Mouse (Mus musculus) bone marrow macrophage, adult 2 months (primary cell): ENCODE data around the gene Foxred2. TPM values are rescaled to one million over a fixed set of nuclear protein-coding genes. Genes with fewer than 3 reads are reported as not detected.

Source experiments
- H3K27ac ChIP-seq: 2 replicates; pipeline ENCODE4 v1.5.1; 2012; ENCODE audit warnings: low read depth, low read length; ENCODE audit not compliant: insufficient read depth
- H3K4me1 ChIP-seq: 2 replicates; pipeline ENCODE4 v1.6.1; 2012; ENCODE audit warnings: low read length; ENCODE audit not compliant: control insufficient read depth, insufficient read depth
- H3K4me3 ChIP-seq: 2 replicates; pipeline ENCODE4 v1.5.1; 2012; ENCODE audit warnings: mild to moderate bottlenecking, low read length, moderate library complexity; ENCODE audit not compliant: insufficient read depth
- CTCF ChIP-seq: IDR thresholded peaks from 2 replicates; pipeline ENCODE4 v1.5.1; 2012; ENCODE audit warnings: low read depth, mild to moderate bottlenecking, low read length, moderate library complexity
- POLR2A ChIP-seq: IDR thresholded peaks from 2 replicates; pipeline ENCODE4 v1.6.1; 2012; ENCODE audit warnings: mild to moderate bottlenecking, low read depth, low read length, borderline replicate concordance
- polyA plus RNA-seq: library from polyadenylated mRNA; stranded (reverse); fragments of >200 nt; gene quantifications from 2 replicates; pipeline ENCODE4 v1.2.4, GENCODE M21; 2012; ENCODE audit not compliant: missing spikeins, insufficient read depth, insufficient read length

Foxred2 gene
- polyA plus RNA-seq, 1 experiment: 12.3 TPM

DNA sequence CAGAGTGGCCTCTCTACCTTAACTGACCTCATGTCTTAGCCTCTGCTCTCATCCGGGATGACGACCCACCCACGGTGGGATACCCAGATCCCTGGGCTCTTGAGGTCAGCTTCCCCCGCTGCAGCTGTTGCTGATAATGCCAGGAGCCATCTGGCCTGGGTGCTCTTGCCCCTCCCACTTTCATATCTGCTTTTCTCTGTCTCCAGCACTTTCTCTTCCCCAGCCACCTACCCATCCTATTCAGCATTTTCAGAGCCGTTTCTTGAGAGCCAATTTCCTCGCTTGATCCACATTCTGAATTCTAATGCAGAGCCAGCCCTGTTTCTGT is 24.9 kb downstream of the Foxred2 start:
- H3K4me3 ChIP-seq: no peak overlapping the region
- peak overlapping the region; percentile 51 for H3K27ac ChIP-seq
- no peak for TF ChIP-seq CTCF
- no peak for TF ChIP-seq POLR2A
- H3K4me1 ChIP-seq: peaks cover 50% of the 10 kb centered on the region

DNA sequence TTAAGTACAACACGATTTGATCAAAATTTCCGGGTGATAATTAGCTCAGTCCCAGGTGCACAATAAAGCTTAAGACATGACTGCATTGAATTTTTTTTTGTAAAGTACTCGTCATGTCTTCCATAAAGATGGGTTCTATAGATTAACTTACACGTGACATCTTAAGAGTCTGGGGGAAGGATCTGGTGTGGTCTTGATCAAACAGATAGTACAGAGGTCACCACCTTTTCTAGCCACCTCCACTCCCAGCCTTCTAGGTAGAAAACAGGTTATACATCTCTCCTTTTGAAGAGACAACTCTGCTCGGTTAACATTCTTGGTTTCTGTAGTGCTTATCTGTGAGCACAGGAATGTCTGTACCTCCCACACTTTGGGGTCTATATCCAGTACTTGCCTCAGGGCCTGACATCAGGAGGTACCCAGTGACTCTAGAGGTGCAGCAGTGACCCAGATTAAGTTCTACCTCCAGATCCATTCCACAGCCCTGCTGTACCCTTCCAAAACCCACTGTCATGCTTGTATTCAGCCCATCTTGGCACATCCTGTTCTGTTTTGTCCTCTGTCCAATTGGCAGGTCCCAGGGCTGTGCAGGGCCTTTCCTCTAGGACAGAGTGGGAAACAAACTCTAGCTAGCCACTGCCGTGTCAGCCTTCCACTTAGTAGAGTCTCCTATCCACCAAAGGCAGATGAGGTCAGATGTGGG is 25.4 kb downstream of the Foxred2 start:
- Histone ChIP-seq H3K27ac (peak overlapping the region; percentile 51), H3K4me1 (peaks cover 46% of the 10 kb centered on the region), H3K4me3 (no peak overlapping the region)
- TF ChIP-seq CTCF (no peak), POLR2A (no peak)

DNA sequence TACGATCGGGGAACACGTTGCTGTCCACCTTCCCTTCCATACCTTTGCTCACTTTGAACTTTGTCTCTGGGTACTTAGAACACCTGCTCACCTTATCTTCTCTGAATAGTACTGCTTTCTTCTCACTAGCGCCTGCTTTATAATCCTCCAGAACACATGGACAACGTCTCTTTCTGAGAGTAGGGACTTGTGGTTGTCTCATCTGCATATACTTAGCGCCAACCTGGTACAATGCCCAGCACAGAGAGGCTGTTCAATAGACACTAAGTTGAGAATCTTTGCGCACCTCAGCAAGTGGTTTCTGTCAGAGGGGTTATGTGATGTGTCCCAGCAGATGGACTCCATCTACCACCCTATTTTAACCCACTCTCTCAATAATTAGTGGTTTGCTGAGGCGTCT is 26.7 kb downstream of the Foxred2 start:
- no peak for TF ChIP-seq POLR2A
- TF ChIP-seq CTCF: no peak
- no peak overlapping the region for H3K27ac ChIP-seq
- H3K4me3 ChIP-seq: peak overlapping the region; percentile 66
- peaks cover 43% of the 10 kb centered on the region for H3K4me1 ChIP-seq

DNA sequence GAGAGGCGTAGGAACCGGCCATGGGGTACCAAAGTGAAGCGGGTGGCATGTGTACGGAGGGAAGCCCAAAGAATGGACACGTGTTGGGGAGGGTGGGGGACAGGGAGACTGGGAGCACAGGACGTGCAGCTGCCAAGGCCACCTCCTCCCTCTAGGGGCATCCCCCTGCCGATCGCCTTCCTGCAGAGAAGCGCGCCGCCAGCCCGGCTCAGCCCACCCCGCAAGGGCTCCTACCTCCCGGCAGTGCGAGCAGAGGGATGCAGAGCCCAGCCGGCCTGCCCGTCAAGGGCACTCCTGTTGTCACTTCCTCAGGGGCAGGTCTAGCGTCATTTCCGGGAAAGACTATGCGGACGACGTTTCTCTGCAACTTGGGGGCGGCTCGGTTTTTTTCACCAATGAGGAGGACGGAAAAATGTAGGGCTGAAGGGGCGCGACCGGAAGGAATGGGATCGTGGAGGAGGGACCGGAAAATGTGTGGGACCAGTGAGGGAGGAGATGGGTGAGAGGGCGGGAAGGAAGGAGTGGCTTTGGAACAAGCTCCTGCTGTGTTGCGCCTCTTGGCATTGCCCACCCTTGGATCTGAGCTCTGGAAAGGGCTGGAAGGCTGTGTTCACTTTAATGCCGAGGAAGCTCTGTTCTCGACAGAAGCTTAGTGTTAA is 27.7 kb downstream of the Foxred2 start, which contains the start of gene Txn2:
Gene Txn2 (minus strand): TSS at position 334 of the 659 bp plus-strand sequence.
- Histone ChIP-seq H3K4me1 (peaks cover 35% of the 10 kb centered on the region), H3K4me3 (peak within 1 kb of the TSS; percentile 71), H3K27ac (peak within 1 kb of the TSS; percentile 85)
- no peak for TF ChIP-seq CTCF

DNA sequence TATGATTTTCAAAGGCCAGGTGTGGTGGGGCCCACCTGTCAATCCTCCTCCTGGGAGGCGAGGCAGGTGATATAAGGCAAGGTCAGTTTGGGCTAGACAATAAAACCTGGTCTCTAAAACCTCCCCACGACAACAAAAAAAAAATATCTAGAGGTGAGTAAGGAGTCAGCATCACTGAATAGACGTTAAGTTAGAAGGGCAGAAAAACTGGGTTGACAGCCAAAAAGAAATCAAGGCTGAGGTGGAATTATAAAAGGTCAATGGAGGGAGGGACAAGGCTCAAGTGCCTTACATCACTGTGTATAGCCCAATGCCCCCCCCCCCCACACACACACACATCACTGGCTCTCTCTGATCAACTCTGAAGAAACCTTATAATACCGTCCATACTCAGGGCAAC is 28.4 kb downstream of the Foxred2 start:
- peak overlapping the region; percentile 85 for H3K27ac ChIP-seq
- peak overlapping the region; percentile 71 for H3K4me3 ChIP-seq
- no peak for TF ChIP-seq CTCF
- no peak for TF ChIP-seq POLR2A
- peaks cover 29% of the 10 kb centered on the region for H3K4me1 ChIP-seq

DNA sequence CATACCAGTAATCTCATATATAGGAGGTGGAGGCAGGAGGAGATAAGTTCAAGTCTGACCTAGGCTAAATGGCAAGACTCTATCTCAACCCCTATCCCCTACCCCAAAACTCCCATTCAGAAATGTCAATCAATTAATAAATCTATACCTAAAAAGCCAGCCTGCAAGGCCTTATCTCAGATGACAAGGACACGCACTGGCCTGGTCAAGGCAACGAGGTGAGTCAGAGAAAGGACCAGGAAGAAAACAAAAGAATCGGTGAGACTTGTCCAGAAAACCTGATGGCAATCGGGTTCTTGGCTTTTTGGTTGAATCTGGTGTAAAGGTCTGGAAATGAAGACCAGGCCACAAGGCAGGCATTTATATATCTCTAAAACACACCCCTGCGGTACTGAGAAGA is 29.6 kb downstream of the Foxred2 start:
- Histone ChIP-seq H3K27ac (no peak overlapping the region), H3K4me3 (no peak overlapping the region), H3K4me1 (peaks cover 26% of the 10 kb centered on the region)
- TF ChIP-seq CTCF (no peak), POLR2A (no peak)

DNA sequence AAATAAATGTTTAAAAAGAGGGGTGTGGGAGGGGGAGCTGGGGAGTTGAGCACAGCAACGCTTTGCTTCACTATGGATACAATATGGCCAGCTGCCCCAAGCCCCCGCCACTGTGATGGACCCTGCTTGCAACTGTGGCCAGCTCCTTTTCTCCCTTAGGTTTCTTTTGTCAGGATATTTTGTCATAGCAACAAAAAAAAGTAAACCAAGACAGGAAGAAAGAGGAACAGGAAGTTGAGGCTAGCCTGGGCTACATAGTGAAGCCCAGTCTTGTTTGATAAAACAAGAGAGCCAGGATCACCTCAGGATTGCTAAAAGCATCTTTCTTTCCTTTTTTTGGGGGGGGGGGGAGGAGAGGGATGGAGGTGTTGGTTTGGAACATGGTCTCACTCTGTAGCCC is 31.3 kb downstream of the Foxred2 start:
- H3K4me1 ChIP-seq: peaks cover 27% of the 10 kb centered on the region
- no peak overlapping the region for H3K4me3 ChIP-seq
- no peak overlapping the region for H3K27ac ChIP-seq
- TF ChIP-seq POLR2A (no peak), CTCF (no peak)

DNA sequence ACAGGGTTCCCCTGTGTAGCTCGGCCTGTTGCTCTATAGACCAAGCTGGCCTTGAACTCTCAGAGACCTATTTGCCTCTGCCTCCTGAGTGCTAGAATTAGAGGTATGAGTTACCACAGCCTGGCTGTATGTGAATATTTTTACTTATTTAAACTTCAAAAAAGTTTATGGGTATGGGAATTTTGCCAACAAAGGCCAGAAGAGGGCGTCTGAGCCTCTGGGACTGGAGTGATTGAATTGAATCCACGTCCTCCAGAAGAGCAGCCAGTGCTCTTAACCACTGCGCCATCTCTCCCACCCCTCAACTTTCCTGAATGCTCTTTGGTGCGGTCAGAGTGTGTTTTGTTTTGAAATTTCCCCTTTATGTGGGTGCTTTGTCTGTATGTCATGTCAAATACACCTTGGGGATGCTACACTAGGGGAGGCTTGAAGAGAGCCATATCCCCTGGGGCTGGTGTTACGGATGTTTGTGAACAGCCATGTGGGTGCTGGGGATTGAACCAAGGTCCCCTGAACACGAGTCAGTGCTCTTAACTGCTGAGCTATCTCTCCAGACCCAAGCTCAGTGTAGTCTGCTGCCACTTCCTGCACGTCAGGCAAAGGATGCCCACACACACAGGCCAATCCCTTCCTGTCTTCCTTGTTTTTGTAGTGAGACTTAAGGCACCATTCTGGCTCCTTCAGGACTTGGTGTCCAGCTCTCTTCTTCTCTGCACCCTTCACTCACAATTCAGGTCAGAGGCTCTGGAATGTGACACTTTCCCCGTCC is 33.1 kb downstream of the Foxred2 start:
- Histone ChIP-seq H3K27ac (no peak overlapping the region), H3K4me1 (peaks cover 26% of the 10 kb centered on the region), H3K4me3 (no peak overlapping the region)
- TF ChIP-seq CTCF (no peak), POLR2A (no peak)

DNA sequence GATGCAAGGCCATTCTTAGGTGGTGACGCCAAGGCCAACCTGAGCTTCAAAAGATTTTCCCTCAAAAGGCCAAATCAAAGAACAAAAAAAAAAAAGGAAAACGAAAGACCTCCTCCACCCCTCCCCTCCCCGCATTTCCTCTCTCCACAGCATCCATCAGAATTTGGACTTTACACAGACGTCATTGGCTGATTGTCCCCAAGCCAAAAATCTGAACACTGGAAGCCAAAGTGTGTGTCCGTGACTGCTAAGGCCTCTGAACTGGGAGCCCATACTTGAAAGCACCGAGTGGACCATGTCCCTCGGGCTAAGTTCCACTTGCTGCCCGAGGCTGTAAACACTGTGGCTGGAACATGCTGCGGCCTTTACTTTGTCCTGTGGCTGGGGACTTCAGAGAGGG is 33.8 kb downstream of the Foxred2 start:
- H3K4me1 ChIP-seq: peaks cover 24% of the 10 kb centered on the region
- H3K27ac ChIP-seq: no peak overlapping the region

DNA sequence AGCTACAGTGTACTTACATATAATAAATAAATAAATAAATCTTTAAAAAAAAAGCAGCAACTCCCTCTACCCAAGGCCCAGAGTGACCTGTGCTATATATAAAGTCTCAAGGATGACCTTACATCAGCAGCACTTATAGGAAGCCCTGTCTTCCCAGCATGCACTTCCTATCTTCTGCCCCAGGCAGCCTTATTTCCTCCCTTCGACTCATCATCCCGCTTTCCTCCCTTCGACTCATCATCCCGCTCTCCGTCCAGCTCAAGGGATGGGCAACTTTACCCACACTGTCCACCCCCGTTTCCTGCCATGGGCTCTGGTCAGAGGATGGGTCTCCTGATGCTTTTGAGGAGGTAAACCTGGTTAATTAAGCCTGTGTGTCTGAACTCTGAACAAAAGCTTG is 34.9 kb downstream of the Foxred2 start:
- Histone ChIP-seq H3K4me3 (no peak overlapping the region), H3K4me1 (peaks cover 21% of the 10 kb centered on the region), H3K27ac (no peak overlapping the region)
- no peak for TF ChIP-seq CTCF
- no peak for TF ChIP-seq POLR2A

More for the DNA sequence above, 33.8 kb downstream of the Foxred2 start:
- H3K4me3 ChIP-seq: no peak overlapping the region
- TF ChIP-seq CTCF: no peak
- TF ChIP-seq POLR2A: no peak
